Mouse (Mus musculus): ENCODE results near the gene Pak7. TPM values are rescaled to one million over a fixed set of nuclear protein-coding genes. Genes with fewer than 3 reads are reported as not detected.

The Pak7 gene
- total RNA-seq (2023) = not detected

GRCm38 (mm10) chr2:136387181-136388131 lies at the start of gene Pak7:
Pak7 (minus strand) TSS chr2:136387967.

GRCm38 (mm10) chr2:136051688-136052289 lies 336.0 kb downstream of the Pak7 start, which contains the start of gene Lamp5:
Lamp5 (plus strand) TSS chr2:136052239.

Other genes with a start within 250 kb of the Pak7 start
- gene Ankef1, start 113.9 kb upstream of the Pak7 start, total RNA-seq (2023) = not detected